Mouse (Mus musculus): ENCODE measurements around the gene Runx2.

Gene Runx2

DNA sequence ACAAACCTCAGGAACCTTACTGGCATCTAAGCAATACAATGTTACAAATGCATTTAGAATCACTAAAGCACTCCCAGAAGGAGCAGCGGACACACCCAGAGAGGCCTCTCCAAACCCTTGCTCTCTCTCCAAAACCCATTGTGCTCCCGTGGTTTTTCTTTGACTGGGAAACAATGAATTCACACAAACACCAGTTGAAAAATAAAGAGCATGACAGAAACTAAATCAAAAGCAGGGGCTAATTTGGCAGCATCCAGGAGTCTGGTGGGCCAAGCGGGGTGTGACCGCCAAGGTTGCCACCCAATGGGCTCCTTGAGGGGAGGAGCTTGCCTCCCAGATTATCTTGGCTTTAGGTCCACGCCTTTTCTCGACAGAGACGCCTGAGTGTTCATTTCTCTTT is 341.9 kb downstream of the Runx2 start:
- no peak for DNase-seq (ENCODE audit: low read depth)

DNA sequence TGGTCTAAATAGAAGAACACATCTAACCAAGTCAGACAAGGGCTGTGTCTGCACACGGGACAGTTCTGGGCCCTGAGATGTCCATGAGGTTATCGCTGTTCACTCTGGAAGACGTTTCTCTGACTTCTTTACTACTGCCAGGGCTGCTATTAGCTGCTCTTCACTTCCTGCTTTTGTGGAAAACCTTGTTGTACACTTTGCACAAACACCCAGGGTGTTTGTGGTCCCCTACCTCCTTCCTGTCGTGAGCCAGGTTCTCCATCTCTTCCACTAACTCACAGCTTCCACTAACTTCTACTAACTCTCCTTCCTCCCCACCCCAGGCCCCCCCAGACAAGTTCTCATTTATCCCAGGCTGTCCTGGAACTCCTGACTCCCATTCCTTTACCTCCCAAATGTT is 350.9 kb downstream of the Runx2 start:
- DNase-seq (ENCODE audit: low read depth): no peak

DNA sequence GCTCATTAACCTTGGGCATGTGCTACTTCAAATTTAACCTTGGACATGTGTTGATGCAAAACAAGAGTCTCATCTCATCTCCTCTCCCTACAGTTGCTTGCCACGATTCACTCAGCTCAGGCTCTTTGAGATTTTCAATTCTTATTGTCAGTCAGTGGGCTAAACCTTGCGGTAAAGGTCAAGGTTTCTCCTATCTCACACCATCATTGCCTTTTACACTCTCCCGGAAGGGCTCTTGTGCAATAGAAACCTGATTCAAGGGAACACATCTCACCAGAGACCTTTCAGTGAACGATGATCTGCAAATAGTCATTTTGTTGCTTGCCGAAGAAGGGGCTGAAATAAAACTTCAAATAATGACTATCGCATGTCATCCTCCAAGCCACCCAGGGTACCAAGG is 354.4 kb downstream of the Runx2 start:
- DNase-seq (ENCODE audit: low read depth): peak; percentile 54

DNA sequence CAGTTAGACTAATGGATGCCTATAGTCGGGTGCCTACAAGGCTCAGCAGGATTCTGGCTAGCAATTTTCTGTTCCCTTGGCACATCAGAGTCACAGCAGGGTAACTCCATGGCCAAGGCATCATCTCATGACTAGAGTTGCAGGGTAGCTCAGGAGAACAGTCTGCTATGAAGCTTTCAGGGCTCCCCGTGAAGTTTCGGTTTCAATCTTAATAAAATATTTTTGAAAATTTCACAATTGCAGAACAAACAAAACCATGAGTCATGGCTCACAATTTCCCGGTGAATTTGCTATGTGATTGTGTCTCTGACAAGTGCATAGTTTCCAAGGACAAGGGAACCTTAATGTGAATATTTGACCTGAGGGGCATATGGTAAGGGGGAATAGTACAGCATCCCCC is 355.6 kb downstream of the Runx2 start:
- peak; percentile 62 for DNase-seq (ENCODE audit: low read depth)

DNA sequence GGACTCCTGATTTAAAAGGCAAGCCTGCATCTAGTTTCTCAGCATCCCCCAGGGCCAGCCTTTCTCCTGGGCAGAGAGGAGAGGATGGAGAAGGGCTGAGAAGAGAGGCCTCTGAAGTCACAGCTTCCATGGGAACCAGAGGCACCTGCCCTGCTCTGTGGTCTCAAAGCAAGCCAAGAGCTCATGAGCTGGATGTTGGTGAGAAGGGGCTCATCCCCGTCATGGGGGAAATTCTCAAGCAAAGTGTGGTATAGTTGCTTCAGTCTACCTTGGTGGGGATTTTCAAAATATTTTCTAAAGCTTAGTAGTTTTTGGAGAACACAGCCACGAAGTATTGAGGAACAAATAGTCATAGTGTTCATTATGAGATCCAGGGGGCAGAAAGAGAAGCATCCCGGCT is 357.9 kb downstream of the Runx2 start:
- no peak for DNase-seq (ENCODE audit: low read depth)

DNA sequence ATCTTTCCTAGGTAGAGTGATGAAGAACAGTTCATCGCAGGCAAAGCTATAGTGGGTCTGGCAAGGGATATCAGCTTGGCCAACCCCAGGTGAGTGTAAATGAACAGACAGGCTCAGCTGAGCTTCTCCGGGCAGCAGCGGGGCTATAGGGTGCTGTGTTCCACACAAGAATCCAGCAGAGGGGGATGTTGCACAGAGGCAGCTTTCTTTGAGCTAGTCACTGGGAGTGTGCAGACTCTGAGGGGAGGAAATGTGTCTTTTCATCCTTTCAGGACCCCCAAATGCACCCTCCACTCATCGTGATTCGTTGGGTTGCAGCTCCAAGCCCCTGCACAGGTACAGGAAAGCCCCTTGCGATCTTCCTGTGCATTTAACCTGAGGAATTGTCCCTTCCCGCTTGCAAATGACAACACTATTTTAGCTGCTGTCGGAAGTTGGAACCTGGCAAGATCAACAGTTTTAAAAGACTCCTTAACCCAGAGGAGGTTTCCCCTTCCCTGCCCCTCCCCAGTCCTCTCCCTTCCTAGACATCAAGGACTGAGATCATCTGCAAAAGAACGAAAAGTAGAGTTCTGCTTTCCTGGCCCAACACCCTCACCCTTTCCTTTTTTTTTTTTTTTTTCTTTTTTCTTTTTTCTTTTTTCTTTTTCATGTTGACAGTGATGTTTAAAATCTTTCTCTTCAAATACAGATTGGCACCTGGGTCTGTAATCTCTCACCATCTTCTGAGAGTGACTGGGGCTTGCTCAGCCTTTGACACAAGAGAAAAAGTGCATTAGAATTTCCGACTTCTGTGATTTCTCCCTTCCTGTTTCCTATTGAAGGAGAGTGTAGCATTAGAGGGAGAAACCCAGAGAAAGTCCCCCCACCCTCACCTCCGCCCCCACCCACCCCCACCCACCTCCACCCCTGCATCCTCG is 358.7 kb downstream of the Runx2 start:
- peak; percentile 64 for DNase-seq (ENCODE audit: low read depth)

DNA sequence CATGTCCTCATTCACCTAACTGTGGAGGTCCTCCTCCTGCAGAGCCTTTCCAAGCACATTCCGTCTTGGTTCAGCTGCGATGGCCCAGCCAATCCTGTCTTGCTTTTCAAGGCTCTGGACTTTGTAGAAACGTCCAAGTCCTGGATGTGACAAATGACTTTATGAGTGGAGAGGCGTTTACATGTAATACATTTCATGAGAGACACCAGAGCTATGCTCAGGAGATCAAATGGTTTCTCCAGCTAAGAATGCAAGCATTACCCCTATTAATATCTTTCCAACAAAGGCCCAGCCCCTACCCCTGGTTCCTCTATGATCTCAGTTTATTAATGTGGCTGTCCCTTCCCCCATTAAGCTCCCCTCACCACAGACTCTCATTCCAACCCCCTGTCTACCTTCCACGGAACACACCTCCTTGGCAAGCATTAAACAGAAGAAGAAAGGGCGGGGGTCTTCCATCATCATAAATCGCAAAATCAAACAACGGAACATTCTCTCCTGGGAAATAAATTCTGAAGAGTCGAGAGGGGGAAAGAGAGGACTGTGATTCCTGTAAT is 364.6 kb downstream of the Runx2 start:
- no peak for DNase-seq (ENCODE audit: low read depth)

Data from 416B (cell line).